Mouse (Mus musculus) myocyte (in vitro differentiated cells): ENCODE measurements at regions not wholly inside any gene's neighbourhood (a gene's known extent, or its start where the extent isn't known, plus 50 kb on each side); places are given as distances from the start of the nearest gene placed in this dataset.

Source experiments
- MAX ChIP-seq: IDR thresholded peaks from one replicate; pipeline ENCODE4 v1.6.1; 2011; ENCODE audit warnings: low read depth, mild to moderate bottlenecking, control low read depth
- POLR2A ChIP-seq: IDR thresholded peaks from one replicate; pipeline ENCODE4 v1.6.1; 2011; ENCODE audit warnings: low read depth, mild to moderate bottlenecking, control low read depth, moderate library complexity; ENCODE audit not compliant: insufficient read length
- POLR2AphosphoS2 ChIP-seq: IDR thresholded peaks from one replicate; pipeline ENCODE4 v1.6.1; 2011; ENCODE audit warnings: low read depth, control low read depth; ENCODE audit not compliant: insufficient read length
- REST ChIP-seq: IDR thresholded peaks from one replicate; pipeline ENCODE4 v1.6.1; 2011; ENCODE audit warnings: mild to moderate bottlenecking, control low read depth, moderate library complexity; ENCODE audit not compliant: insufficient read depth, insufficient read length
- TCF12 ChIP-seq: IDR thresholded peaks from one replicate; pipeline ENCODE4 v1.6.1; 2011; ENCODE audit warnings: mild to moderate bottlenecking, control low read depth; ENCODE audit not compliant: poor library complexity, insufficient read depth, severe bottlenecking
- USF1 ChIP-seq: IDR thresholded peaks from one replicate; pipeline ENCODE4 v1.6.1; 2011; ENCODE audit warnings: low read depth, mild to moderate bottlenecking, control low read depth, moderate library complexity

DNA sequence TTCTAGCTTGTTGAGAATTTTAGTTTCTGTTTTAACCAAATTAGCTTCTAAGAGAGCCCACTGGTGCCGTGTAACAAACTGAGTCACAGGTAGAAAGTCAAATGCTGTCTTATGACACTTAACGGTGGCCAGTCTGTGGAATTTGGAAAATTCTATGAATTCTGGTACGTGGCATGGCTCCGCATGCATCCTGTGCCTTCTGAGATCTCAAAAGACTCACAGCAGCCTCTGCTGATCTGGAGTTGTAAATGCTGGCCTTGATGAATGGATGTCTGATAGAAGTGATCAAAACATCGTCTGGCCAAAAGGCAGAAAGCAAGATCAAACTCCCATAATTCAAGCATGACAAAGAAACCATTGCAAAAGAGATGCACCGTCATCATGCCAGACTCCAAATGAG is 381.5 kb downstream of the Fbxo8 start:
- TF ChIP-seq POLR2A = no peak
- TF ChIP-seq POLR2AphosphoS2 = no peak
- no peak for TF ChIP-seq TCF12
- no peak for TF ChIP-seq MAX
- no peak for TF ChIP-seq REST
- TF ChIP-seq USF1 = no peak
